Mouse (Mus musculus) gastrocnemius, postnatal 36 days (tissue): ENCODE results near the gene Tnfrsf12a. TPM values are rescaled to one million over a fixed set of nuclear protein-coding genes. Genes with fewer than 3 reads are reported as not detected.
A peak's percentile ranks its signal among the peaks of the same experiment; 100 is the strongest.

Experiments
- DNase-seq, 2 experiments: peaks; one replicate each; pipeline ENCODE4 v3.0.0; 2022
- intact Hi-C: fragments of 180-260 bp; cut with DNase I; formaldehyde crosslinking; loops from one replicate; pipeline ENCODE4 v1.15.1; 2025
- total RNA-seq, 2 experiments: library from RNA; stranded (reverse); gene quantifications; 2 replicates each; pipeline ENCODE4 v1.2.3; 2021

Gene Tnfrsf12a
- total RNA-seq, 2 experiments from 2014 or later, result 38.1 to 49.0 TPM

- intact Hi-C loops, result no loop called here
Measured at GRCm38 (mm10) chr17:23654410-23654809, 22.9 kb downstream of the Tnfrsf12a start.

GRCm38 (mm10) chr17:23654001-23654400 lies 23.3 kb downstream of the Tnfrsf12a start:
- no peak for DNase-seq
- intact Hi-C loops, result no loop called here

More at GRCm38 (mm10) chr17:23654410-23654809, 22.9 kb downstream of the Tnfrsf12a start:
- DNase-seq, result no peak

- intact Hi-C loops, result no loop called here
- no peak for DNase-seq
Measured at GRCm38 (mm10) chr17:23653324-23653723, 23.9 kb downstream of the Tnfrsf12a start.

- intact Hi-C loops, result no loop called here
- no peak for DNase-seq
Measured at GRCm38 (mm10) chr17:23651363-23651762, 25.9 kb downstream of the Tnfrsf12a start.

DNA sequence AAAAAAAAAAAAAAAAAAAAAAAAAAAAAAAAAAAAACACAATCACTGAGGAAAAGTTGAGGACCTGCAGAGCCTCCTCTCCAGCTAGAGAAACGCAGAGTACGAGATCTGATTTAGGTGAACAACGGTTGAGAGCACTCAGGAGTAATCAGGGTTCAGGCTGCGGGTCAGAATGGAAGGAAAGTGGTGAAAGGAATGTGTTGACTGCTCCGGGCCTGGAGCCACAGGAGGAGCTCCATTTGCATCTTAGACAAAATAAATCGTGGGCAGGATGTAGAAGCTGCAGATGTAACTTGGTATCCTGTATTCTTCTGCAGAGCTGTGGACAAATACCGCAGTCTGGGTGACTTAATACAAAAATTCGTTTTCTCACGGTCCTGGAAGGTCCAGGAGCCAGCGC lies 31.4 kb downstream of the Tnfrsf12a start:
- intact Hi-C loops, result no loop called here
- no peak for DNase-seq

GRCm38 (mm10) chr17:23644613-23645495 lies 32.4 kb downstream of the Tnfrsf12a start, which contains the start of gene Mmp25:
Mmp25 (minus strand) TSS chr17:23645277.
- DNase-seq, result no peak
- intact Hi-C loops, result no loop called here

DNA sequence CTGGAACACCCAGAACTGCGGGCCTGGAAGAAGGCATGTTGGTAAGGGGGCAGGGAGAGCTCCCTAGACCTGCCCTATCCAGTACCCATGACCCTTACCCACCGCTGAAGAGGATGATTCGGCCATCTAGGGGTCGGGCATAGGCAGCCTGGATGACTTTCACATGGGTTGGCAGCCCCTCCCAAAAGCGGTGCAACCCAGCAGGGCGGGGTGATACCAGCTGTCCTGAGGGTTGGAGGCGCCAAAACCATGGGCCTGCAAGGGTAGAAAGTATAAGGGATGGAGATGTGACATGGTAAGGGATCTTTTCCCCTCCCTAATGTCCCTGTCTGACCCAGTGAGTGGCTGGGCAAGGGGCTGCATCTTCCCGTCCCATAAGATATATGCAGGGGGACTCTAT lies 46.0 kb downstream of the Tnfrsf12a start:
- no peak for DNase-seq
- intact Hi-C loops, result loop anchor here (5.0 kb wide), 1 partner anchor 59 kb away; no protein-coding TSS in a partner anchor

DNA sequence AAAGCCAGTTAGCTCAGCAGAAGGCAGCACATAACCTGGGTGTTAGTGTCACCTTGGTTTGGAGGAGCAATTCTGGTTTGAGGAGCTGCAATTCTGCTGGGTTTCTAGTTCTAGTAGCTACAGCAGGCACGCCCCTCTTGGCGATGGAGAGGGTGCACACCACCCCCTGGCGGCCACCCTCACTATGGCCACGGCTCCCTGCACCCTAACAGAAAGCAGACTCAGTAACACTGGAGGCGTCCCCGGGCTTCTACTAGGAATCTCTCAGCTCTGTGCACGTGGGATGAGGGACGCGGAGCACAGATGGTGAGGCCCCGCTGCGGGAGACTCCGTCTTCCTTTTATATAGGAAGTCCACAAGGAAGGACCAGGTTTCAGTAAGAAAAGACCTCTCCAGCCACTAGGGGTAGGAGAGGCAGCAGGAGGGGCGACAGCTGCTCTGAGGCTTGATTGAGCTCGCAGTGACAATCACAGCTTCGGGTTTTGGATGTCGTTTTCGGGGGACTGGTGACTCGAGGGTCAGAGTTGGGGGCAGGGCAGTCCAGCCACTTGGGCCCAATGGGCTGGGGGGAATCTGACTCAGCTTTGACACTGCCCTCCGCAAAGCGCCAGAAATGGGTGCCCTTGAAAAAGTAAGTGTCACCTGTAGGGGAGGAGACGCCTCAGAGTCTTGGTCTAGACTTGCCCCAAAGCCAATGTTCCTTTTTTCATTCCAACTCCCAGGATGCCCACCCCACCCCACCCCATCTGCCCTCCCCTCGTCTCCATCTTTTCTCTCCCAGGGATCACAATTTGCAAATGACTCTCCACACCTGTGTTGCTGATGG lies 46.9 kb downstream of the Tnfrsf12a start:
- DNase-seq, result peak; percentile 66 to 74
- intact Hi-C loops, result loop anchor here (5.0 kb wide), 1 partner anchor 58 kb away; no protein-coding TSS in a partner anchor

- intact Hi-C loops, result no loop called here
- no peak for DNase-seq
Measured at GRCm38 (mm10) chr17:23627813-23628212, 49.5 kb downstream of the Tnfrsf12a start.

Other genes with a start within 250 kb of the Tnfrsf12a start
- not detected for gene Vmn2r117, start 197.8 kb downstream of the Tnfrsf12a start, total RNA-seq
- 1 to 10 TPM; 1.8 TPM for gene Zfp213, start 113.2 kb downstream of the Tnfrsf12a start, total RNA-seq
- 1 to 10 TPM; 1.5 to 1.8 TPM for gene Zfp13, start 78.0 kb downstream of the Tnfrsf12a start, total RNA-seq
- not detected for gene Zscan10, start 76.6 kb downstream of the Tnfrsf12a start, total RNA-seq
- gene Mmp25, start 32.2 kb downstream of the Tnfrsf12a start, total RNA-seq, result not detected
- gene Bicdl2, start 17.0 kb downstream of the Tnfrsf12a start, total RNA-seq, result not detected
- gene Hcfc1r1, start 3.9 kb downstream of the Tnfrsf12a start, total RNA-seq, result 100 to 1,000 TPM; 125 TPM
- gene Thoc6, start 3.6 kb downstream of the Tnfrsf12a start, total RNA-seq, result 1 to 10 TPM; 7.6 to 9.2 TPM
- gene Cldn6, start 1.8 kb upstream of the Tnfrsf12a start, total RNA-seq, result not detected
- gene Cldn9, start 6.6 kb upstream of the Tnfrsf12a start, total RNA-seq, result not detected
- gene 1520401A03Rik, start 45.3 kb upstream of the Tnfrsf12a start, total RNA-seq, result not detected
- gene Pkmyt1, start 48.9 kb upstream of the Tnfrsf12a start, total RNA-seq, result under 1 TPM; 0.52 to 0.64 TPM
- 1 to 10 TPM; 3.6 to 4.0 TPM for gene Paqr4, start 63.4 kb upstream of the Tnfrsf12a start, total RNA-seq
- not detected for gene Kremen2, start 68.4 kb upstream of the Tnfrsf12a start, total RNA-seq
- 10 to 100 TPM; 34.3 to 38.0 TPM for gene Flywch1, start 94.1 kb upstream of the Tnfrsf12a start, total RNA-seq
- gene Flywch2, start 108.6 kb upstream of the Tnfrsf12a start, total RNA-seq, result under 1 TPM in 1 of 2 experiments, not detected in 1; 0.46 TPM
- 100 to 1,000 TPM; 153 to 189 TPM for gene Srrm2, start 113.1 kb upstream of the Tnfrsf12a start, total RNA-seq
- 100 to 1,000 TPM; 270 to 297 TPM for gene Elob, start 151.7 kb upstream of the Tnfrsf12a start, total RNA-seq
- gene Prss33, start 158.6 kb upstream of the Tnfrsf12a start, total RNA-seq, result not detected
- gene Prss32, start 166.4 kb upstream of the Tnfrsf12a start, total RNA-seq, result not detected
- gene Prss41, start 166.7 kb upstream of the Tnfrsf12a start, total RNA-seq, result under 1 TPM in 1 of 2 experiments, not detected in 1; 0.37 TPM
- gene Prss21, start 190.6 kb upstream of the Tnfrsf12a start, total RNA-seq, result not detected
- gene Dcpp1, start 203.4 kb upstream of the Tnfrsf12a start, total RNA-seq, result not detected
- not detected for gene Dcpp2, start 203.4 kb upstream of the Tnfrsf12a start, total RNA-seq
- gene Dcpp3, start 240.0 kb upstream of the Tnfrsf12a start, total RNA-seq, result not detected